Mouse (Mus musculus) macrophage (primary cell): ENCODE measurements around the gene Maml2. TPM values are rescaled to one million over a fixed set of nuclear protein-coding genes. Genes with fewer than 3 reads are reported as not detected.

Source experiments
- H3K27ac ChIP-seq: fragments of 350-480 bp; formaldehyde crosslinking; 2 replicates; pipeline ENCODE4 v1.9.0; 2021
- H3K36me3 ChIP-seq: fragments of 350-480 bp; formaldehyde crosslinking; 2 replicates; pipeline ENCODE4 v1.9.0; 2021; ENCODE audit errors: inconsistent target
- H3K4me3 ChIP-seq: fragments of 350-480 bp; formaldehyde crosslinking; 2 replicates; pipeline ENCODE4 v1.9.0; 2021; ENCODE audit errors: inconsistent target
- H3K79me2 ChIP-seq: fragments of 350-480 bp; formaldehyde crosslinking; 2 replicates; pipeline ENCODE4 v1.9.0; 2021; ENCODE audit errors: inconsistent target
- WGBS: methylation state at CpG from one replicate; pipeline ENCODE4 v1.1.7; 2026; ENCODE audit warnings: inconsistent platforms; ENCODE audit not compliant: missing documents; 5-methylcytosine and 5-hydroxymethylcytosine counted together
- polyA plus RNA-seq: library from polyadenylated mRNA; stranded (reverse); fragments of 250-400 nt; gene quantifications from 3 replicates; pipeline ENCODE4 v1.2.4, GENCODE M21; 2018; ENCODE audit warnings: inconsistent platforms

Gene Maml2
- polyA plus RNA-seq, 1 experiment from 2014 or later: 6.0 TPM

DNA sequence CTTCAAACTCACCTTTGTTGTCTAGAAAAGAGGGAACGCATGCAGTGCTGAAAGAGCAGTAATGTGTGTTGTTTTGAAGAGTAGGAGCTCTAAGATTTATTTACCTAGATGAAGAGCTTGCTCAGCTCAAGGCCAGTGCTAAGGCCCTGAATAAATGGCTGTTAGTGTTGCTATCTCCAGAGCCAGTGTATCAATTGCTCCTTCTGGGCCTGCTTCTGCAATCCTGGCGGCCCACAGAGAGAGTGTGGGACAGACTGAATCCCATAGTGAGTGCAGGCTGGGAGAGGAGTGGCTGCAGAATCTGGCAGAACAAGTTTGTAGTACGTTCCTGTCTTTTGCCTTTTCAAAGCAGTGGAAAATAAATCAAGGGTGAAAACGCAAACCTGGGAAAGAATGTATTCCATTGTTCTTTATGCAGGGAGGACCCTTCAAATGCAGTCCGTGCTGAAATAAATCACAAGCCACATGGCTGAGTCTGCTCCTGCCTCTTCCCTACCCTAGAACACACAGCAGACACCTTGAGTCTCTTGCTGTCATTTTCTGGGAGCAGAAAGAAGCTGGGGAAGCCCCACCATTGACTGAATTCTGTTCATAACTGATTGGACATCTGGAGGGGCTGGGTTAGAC is 318.7 kb downstream of the Maml2 start:
- Histone ChIP-seq H3K4me3 (no peak overlapping the region), H3K79me2 (no peaks in the 10 kb centered on the region), H3K27ac (no peak overlapping the region), H3K36me3 (no peaks in the 10 kb centered on the region)
- 91% methylated on average over 5 of the region's 5 CpGs for WGBS

DNA sequence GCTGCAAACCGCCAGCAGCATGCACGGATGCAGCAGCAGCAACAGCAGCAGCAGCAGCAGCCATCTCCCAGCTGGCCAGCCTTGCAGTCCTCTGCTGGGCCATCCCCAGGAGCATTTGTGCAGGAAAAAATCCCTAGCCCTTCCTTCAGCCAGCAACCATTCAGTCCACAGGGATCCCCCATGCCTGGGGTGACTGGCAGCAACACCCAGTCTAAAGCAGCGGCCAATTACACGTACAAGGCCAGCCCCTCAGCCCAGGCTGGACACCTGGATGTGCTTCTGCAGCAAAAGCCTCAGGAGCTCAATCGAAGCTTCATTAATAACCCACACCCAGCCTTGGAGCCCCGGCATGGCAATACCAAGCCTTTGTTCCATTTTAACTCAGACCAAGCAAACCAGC is 323.0 kb downstream of the Maml2 start:
- no peak overlapping the region for H3K4me3 ChIP-seq
- WGBS: 97% methylated on average over 6 of the region's 6 CpGs
- H3K27ac ChIP-seq: no peak overlapping the region
- H3K36me3 ChIP-seq: no peaks in the 10 kb centered on the region
- H3K79me2 ChIP-seq: no peaks in the 10 kb centered on the region

DNA sequence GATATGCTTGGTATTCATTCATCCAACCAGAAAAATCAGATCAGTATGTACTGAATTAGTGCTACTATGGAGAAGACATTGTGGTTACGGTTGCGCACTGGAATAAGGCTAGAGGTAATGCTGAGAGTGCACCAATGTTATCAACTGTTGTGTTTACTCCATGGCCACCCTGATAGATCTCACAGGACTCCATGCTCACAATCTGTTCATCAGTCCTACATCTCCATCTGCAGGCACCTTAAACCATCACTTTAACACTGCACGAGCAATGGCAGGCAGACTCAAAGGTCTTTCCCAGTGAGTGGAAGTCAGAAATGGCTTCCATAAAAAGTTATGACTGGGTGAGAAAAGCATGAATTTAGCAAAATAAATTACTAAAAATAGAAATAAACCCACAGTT is 324.2 kb downstream of the Maml2 start:
- no peaks in the 10 kb centered on the region for H3K36me3 ChIP-seq
- H3K4me3 ChIP-seq: no peak overlapping the region
- WGBS: 94% methylated on average over 3 of the region's 3 CpGs
- H3K27ac ChIP-seq: no peak overlapping the region
- no peaks in the 10 kb centered on the region for H3K79me2 ChIP-seq

DNA sequence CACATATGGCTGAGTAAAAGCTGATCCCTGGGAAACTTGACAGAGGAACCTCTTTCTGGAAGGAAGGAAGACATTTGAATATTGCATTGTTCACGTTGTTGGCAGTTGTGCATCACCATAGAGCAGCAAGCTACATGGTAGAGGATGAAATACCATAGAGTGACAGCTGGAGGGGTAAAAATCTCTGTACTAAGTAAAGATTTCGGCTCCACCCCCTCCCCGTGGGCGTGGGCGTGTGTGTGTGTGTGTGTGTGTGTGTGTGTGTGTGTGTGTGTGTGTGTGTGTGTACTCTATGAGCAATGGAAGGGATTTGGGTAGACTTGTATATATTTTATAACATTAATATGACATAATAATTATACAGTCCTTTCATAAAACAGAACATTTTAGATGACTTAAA is 324.7 kb downstream of the Maml2 start:
- no peak overlapping the region for H3K4me3 ChIP-seq
- H3K27ac ChIP-seq: no peak overlapping the region
- no peaks in the 10 kb centered on the region for H3K79me2 ChIP-seq
- 82% methylated on average over 5 of the region's 5 CpGs for WGBS
- H3K36me3 ChIP-seq: no peaks in the 10 kb centered on the region

DNA sequence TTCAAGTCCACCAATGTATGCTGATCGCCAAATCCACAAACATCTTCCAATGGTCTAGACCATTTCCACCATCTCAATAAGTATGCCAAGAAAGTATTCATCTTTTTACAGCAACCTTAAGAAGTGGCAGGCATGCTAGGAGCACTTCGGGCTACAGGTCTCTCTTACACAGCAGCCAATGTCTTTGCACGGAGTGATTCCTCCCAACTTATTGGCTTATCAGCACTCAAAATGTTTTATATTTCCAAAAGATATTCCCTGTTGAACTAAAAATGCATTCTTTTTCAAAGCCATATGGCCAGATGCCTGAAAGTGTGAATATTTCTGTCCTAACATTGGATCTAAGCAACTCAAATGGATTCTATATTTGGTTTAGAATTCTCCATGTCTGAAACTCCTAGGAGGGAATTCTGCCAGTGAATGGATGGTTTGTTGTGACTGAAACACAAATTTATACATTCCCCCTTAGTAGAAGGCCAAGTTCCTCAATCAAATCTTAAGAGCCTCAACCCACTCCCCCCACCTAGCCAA is 326.2 kb downstream of the Maml2 start:
- H3K36me3 ChIP-seq: no peaks in the 10 kb centered on the region
- no peak overlapping the region for H3K27ac ChIP-seq
- H3K4me3 ChIP-seq: no peak overlapping the region
- WGBS: 100% methylated on average over 3 of the region's 3 CpGs
- no peaks in the 10 kb centered on the region for H3K79me2 ChIP-seq

DNA sequence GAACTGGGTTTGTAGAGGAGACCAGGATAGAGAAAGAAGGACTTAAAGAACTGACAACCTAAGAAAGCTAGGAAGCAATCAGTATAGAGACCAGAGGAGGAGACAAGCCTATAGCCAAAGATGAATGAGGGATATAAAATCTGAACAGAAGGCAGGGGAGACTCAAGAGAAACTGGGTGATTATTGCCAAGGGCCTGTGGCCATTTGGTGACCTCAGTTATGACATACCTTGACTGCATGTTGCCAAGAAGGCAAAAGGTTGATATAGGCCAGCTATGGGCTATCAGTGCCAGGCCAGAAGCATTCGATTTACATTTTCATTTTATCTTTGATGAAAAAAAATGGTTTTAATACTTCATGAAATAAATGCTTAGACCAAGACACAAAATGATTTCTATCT is 327.0 kb downstream of the Maml2 start:
- Histone ChIP-seq H3K27ac (no peak overlapping the region), H3K36me3 (no peaks in the 10 kb centered on the region), H3K79me2 (no peaks in the 10 kb centered on the region), H3K4me3 (no peak overlapping the region)
- 67% methylated on average over 1 of the region's 1 CpGs for WGBS

DNA sequence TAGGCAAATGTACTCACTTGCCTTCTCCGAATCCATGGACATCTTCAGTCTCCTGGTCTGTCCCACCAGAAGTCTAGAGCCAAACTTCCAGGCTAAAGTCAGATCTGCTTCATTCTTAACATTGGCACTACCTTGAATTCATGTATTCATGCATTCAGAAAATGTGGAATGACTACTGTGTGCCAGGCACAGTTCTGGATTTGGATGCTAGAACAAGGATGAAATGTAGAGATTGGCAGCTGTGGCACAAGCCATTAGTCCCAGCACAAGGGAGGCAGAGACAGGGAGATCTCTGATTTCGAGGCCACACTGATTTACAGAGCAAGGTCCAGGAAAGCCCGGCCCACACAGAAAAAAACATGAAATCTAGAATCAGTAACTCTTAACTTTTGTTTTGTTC is 327.5 kb downstream of the Maml2 start:
- Histone ChIP-seq H3K36me3 (no peaks in the 10 kb centered on the region), H3K4me3 (no peak overlapping the region), H3K79me2 (no peaks in the 10 kb centered on the region), H3K27ac (no peak overlapping the region)
- WGBS: 86% methylated on average over 3 of the region's 3 CpGs

DNA sequence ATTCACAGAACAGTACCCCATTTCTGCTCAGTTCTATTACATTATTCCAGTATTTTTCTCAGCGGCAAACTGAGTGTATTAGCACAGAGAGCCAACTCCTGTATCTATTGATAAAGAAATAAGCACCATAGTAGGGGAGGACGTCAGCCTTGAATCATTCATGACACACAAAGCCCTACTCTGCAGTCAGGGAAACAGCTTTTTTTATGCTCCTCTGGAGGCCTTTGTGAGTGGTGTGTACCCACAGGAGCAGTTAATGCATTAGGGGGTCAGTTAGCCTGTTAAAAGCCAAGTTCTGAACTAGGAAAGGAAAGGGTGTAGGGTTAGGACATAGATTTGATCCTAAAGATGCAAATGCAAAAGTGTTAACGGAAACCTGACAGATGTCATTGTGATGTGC is 328.7 kb downstream of the Maml2 start:
- no peak overlapping the region for H3K27ac ChIP-seq
- H3K36me3 ChIP-seq: no peaks in the 10 kb centered on the region
- WGBS: 92% methylated on average over 3 of the region's 3 CpGs
- H3K4me3 ChIP-seq: no peak overlapping the region
- H3K79me2 ChIP-seq: no peaks in the 10 kb centered on the region

DNA sequence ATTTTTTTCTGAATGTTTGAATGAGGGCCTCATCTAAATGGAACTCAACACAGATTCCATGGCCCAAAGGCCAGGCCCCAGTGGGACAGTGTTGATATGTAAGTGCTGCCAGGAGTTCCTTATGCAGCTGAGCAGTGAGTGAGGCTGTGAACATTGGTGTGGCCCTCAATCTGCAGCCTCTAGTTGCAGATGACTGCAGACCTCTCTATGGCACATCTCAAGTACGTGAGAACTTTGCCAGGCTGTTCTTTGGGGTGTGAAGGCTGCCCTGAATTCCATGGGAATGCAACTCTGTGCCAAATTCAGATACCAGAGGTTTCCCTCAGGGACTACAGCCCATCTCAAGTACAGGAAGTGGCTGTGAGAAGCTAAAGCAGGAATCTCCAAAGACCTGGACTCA is 335.6 kb downstream of the Maml2 start:
- Histone ChIP-seq H3K4me3 (no peak overlapping the region), H3K27ac (no peak overlapping the region), H3K79me2 (no peaks in the 10 kb centered on the region), H3K36me3 (no peaks in the 10 kb centered on the region)
- 90% methylated on average over 1 of the region's 1 CpGs for WGBS

DNA sequence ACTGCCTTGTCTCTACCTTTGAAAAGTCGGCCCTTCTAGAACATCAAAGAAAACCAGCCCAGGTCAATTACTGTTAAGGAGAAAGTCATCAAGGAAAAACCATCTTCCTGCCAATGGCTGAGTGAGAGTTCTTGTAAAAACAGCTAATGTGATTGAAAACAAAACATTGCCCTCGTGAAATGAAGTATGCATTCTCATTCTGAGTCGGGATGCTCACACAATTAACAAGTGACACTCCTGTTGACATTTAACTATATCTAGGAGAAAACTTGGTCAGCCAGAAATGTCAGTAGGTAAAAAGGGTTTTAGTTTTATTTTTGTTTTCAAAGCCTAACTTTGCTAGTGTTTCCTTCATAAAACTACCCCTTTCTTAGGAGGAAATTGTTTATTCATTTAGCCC is 341.9 kb downstream of the Maml2 start:
- Histone ChIP-seq H3K4me3 (no peak overlapping the region), H3K79me2 (no peaks in the 10 kb centered on the region), H3K36me3 (no peaks in the 10 kb centered on the region), H3K27ac (no peak overlapping the region)
- WGBS: 84% methylated on average over 3 of the region's 3 CpGs

DNA sequence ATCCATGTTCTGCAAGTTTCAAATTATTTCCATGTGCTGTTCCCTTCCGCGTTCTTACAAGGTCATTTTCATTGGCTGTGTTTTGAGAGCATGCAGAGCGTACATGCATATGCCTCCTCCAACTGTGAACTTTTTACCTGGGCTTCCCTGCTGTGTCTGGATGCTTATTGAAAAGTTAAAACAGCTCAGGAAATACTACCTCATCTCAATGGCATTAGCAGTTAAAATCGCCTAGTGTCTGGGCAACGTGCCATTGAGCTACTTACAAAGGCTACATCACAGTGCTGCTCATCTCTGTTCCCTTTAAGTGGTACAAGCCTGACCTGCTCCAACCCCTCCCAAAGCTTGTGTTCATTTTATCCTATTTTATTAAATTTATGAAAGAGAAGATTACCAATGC is 347.4 kb downstream of the Maml2 start:
- no peaks in the 10 kb centered on the region for H3K36me3 ChIP-seq
- 84% methylated on average over 5 of the region's 5 CpGs for WGBS
- no peak overlapping the region for H3K4me3 ChIP-seq
- no peak overlapping the region for H3K27ac ChIP-seq
- H3K79me2 ChIP-seq: no peaks in the 10 kb centered on the region

DNA sequence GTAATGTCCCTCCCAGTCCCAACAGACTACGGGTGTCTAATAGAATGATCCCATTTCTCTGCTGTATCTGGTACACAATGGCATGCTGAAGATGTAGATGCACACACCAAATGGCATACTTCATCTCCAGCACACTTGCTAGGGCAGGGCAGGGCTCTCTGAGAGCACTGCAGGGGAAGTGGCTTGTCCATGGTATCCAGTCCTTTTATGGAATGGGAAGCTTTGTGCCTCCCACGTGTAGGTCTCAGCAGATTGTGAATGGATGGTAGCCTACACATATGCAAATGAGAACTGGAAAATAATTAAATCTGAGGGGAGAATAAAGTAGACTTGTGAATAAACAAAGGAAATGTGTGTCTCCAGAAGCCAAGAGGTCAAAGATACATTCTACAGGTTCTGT is 353.3 kb downstream of the Maml2 start:
- H3K4me3 ChIP-seq: no peak overlapping the region
- WGBS: 86% methylated on average over 2 of the region's 2 CpGs
- H3K36me3 ChIP-seq: no peaks in the 10 kb centered on the region
- H3K27ac ChIP-seq: no peak overlapping the region
- H3K79me2 ChIP-seq: no peaks in the 10 kb centered on the region

DNA sequence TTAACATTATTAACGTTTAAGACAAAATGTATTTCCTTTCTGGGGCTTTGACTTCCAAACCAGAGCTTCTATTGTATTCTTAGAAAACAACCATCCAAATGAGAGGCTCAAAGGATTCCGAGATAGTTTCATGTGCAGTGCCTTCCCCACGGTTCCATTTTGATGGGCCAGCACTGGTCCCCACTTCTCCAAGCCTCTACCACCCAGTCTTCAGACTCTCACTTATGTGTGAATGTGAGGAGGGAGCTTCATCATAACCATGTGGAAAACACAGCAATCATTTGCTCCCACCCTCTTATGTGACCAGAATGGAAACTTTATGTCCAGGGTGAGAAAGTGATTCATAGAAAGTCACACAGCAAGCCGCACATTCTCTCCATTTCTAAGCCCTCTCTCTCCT is 354.1 kb downstream of the Maml2 start:
- no peak overlapping the region for H3K4me3 ChIP-seq
- H3K36me3 ChIP-seq: no peaks in the 10 kb centered on the region
- H3K27ac ChIP-seq: no peak overlapping the region
- WGBS: 46% methylated on average over 4 of the region's 4 CpGs
- no peaks in the 10 kb centered on the region for H3K79me2 ChIP-seq

DNA sequence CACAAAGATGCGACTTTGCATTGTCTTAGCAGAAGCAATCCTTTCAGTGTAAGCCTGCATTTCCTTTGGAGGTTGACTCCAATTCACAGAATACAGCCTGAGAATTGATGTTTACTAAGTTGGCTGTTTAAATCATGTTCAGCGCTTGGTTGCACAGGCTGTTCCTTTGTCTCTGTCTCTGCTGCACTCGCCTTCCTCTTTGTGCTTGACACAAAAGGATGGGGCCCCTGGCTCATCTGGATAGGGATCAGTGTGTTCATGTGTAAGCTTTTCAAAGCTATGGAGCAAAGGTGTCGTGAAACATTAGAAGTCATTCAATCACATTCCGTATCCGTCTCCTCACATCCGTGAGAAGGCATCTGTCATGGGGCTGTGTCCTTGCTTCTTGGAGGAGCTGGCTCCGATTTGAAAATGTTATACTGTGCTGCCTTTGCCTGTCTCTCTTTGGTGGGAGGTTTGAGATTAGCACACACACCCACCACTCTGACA is 354.7 kb downstream of the Maml2 start:
- Histone ChIP-seq H3K36me3 (no peaks in the 10 kb centered on the region), H3K79me2 (no peaks in the 10 kb centered on the region), H3K27ac (no peak overlapping the region), H3K4me3 (no peak overlapping the region)
- WGBS: 96% methylated on average over 8 of the region's 8 CpGs

DNA sequence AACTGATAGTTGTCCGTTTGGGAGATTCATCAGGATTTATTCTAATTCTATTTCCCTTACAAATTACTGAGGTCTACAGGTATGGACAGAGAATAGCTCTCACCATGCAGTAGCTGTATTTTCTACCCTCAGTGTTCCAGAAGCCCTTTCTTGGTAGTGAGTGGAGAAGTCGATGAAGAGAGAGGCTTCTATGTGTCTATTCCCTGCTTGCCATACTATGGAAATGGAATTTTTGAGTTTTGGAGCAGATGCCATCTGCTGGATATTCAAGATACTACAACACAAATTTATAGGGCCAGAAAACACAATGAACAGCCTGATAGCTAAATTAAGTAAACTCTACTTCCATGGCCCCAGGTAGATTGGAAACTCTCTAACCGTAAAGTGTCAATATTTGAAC is 355.2 kb downstream of the Maml2 start:
- H3K4me3 ChIP-seq: no peak overlapping the region
- 51% methylated on average over 3 of the region's 3 CpGs for WGBS
- H3K27ac ChIP-seq: no peak overlapping the region
- H3K36me3 ChIP-seq: no peaks in the 10 kb centered on the region
- H3K79me2 ChIP-seq: no peaks in the 10 kb centered on the region
